Mouse (Mus musculus): ENCODE measurements around the gene Camta1.

DNA sequence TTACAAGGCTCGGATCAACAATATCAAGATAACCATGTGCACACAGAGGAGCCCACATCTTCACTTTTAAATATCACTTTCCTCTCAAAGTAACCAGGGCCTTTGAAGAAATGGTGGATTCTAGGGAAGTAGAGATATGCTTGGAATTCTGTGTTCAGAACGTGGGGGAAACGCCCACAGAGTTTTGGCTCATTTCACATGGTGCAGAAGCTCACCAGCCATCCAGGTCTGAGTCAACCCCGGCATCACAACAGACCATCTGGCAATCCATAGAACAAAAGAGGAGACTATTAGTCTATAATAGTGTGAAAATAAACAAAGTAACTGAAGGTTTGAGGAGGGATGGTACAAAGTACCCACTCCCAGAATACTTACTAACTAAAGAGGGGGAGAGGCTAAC is 626.7 kb downstream of the Camta1 start:
- TF ChIP-seq ZNF384 (IDR thresholded peaks at IDR 0.05; ENCODE audit: low read depth, low read length) (no peak), ZC3H11A (IDR thresholded peaks at IDR 0.05; ENCODE audit: borderline replicate concordance, low read depth, low read length) (no peak), HCFC1 (IDR thresholded peaks at IDR 0.05; ENCODE audit: borderline replicate concordance, insufficient read depth, low read length) (no peak)

All from ES-E14 (cell line).